Mouse (Mus musculus): Measurements from ENCODE around the gene Wdr38. TPM values are rescaled to one million over a fixed set of nuclear protein-coding genes. Genes with fewer than 3 reads are reported as not detected.

Wdr38 gene
- 0.65 and 1.3 TPM in 2 replicates for polyA plus RNA-seq (2014; fragmentation: Nextera tagmentation; extraction: Ambion mirVana)

GRCm38 (mm10) chr2:38997386-38998374 lies at the start of gene Wdr38:
Gene Wdr38 (plus strand): TSS chr2:38997476.
- Histone ChIP-seq H3K4me3 (ENCODE audit: low read depth, low read length) (peak within 1 kb of the TSS; percentile 47), H3K9me3 (replicated peaks; ENCODE audit: control insufficient read depth, low read length) (no peaks in the 10 kb centered on the region), H3K36me3 (ENCODE audit: control insufficient read depth, insufficient read depth, low read length) (peaks cover 15% of the 10 kb centered on the region), H3K4me2 (peak within 1 kb of the TSS; percentile 71), H3K27me3 (ENCODE audit: control insufficient read depth, insufficient read depth, low read length) (no peaks in the 10 kb centered on the region), H3K4me1 (ENCODE audit: control insufficient read depth, insufficient read depth, low read length) (peaks cover 13% of the 10 kb centered on the region; the same call in 1 of the 2 replicates), H3K9ac (ENCODE audit: low read depth, low read length) (peak within 1 kb of the TSS; percentile 69), H3K27ac (ENCODE audit: low read depth, low read length) (peak within 1 kb of the TSS; percentile 62; the same call in 1 of the 2 replicates)
- peak; percentile 77 for ATAC-seq (replicated peaks; ENCODE audit: insufficient number of reproducible peaks, low FRiP score, low TSS enrichment)
- 12% methylated on average over 33 of the region's 33 CpGs for WGBS (ENCODE audit: insufficient replicate concordance)

GRCm38 (mm10) chr2:38947566-38947965 lies 49.7 kb upstream of the Wdr38 start:
- ATAC-seq (replicated peaks; ENCODE audit: insufficient number of reproducible peaks, low FRiP score, low TSS enrichment) = no peak; the same call in 1 of the 2 replicates
- Histone ChIP-seq H3K9ac (ENCODE audit: low read depth, low read length) (no peak overlapping the region), H3K36me3 (ENCODE audit: control insufficient read depth, insufficient read depth, low read length) (no peaks in the 10 kb centered on the region), H3K9me3 (replicated peaks; ENCODE audit: control insufficient read depth, low read length) (no peaks in the 10 kb centered on the region), H3K27me3 (ENCODE audit: control insufficient read depth, insufficient read depth, low read length) (no peaks in the 10 kb centered on the region), H3K4me3 (ENCODE audit: low read depth, low read length) (no peak overlapping the region), H3K4me1 (ENCODE audit: control insufficient read depth, insufficient read depth, low read length) (0 out of 2 replicates have a peak, but pooled peaks cover 3% of the 10 kb centered on the region), H3K27ac (ENCODE audit: low read depth, low read length) (0 out of 2 replicates have a peak overlapping the region, but pooled peaks have one; percentile 13), H3K4me2 (no peak overlapping the region)
- WGBS (ENCODE audit: insufficient replicate concordance) = 46% methylated on average over 7 of the region's 7 CpGs

GRCm38 (mm10) chr2:38950281-38950719 lies 47.0 kb upstream of the Wdr38 start:
- H3K27me3 ChIP-seq (ENCODE audit: control insufficient read depth, insufficient read depth, low read length) = no peaks in the 10 kb centered on the region
- no peaks in the 10 kb centered on the region for H3K36me3 ChIP-seq (ENCODE audit: control insufficient read depth, insufficient read depth, low read length)
- no peaks in the 10 kb centered on the region for H3K9me3 ChIP-seq (replicated peaks; ENCODE audit: control insufficient read depth, low read length)
- H3K9ac ChIP-seq (ENCODE audit: low read depth, low read length) = no peak overlapping the region
- peak; percentile 55 for ATAC-seq (replicated peaks; ENCODE audit: insufficient number of reproducible peaks, low FRiP score, low TSS enrichment)
- H3K4me1 ChIP-seq (ENCODE audit: control insufficient read depth, insufficient read depth, low read length) = 0 out of 2 replicates have a peak, but pooled peaks cover 3% of the 10 kb centered on the region
- H3K4me3 ChIP-seq (ENCODE audit: low read depth, low read length) = no peak overlapping the region
- H3K4me2 ChIP-seq = no peak overlapping the region
- no peak overlapping the region for H3K27ac ChIP-seq (ENCODE audit: low read depth, low read length)
- 40% methylated on average over 7 of the region's 7 CpGs for WGBS (ENCODE audit: insufficient replicate concordance)

DNA sequence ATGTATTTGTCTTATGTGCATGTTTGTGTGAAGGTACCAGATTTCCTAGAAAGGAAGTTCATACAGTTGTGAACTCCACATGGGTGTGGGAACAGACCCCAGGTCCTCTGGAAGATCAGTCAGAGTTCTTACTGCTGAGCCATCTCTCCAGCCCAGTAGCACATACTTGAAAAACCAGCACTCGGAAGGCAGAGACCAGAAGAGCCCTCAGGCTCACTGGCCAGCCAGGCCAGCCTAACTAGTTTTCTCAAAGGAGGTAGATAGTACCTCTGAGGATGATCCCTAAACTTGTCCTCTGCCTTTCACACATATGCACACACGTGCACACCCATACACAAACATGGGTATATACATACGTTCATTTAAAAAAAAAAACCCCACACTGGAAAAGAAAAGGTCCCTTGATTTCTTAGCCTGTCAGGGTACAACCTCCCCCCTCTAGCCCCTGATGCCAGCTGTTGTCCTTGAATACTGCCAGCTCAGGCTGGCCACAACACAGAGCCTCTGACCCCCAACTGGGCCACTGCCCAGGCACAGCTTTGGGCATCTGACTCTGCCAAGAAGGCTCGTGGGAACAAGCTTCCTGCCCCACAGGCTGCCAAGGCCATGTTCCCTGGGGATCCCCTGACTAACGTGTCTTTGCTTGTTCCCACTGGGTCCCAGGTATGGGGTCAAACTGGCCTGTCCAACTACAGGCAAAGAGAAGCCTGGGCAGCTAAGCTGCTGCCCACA lies 44.0 kb upstream of the Wdr38 start:
- no peak overlapping the region for H3K4me3 ChIP-seq (ENCODE audit: low read depth, low read length)
- H3K4me2 ChIP-seq = no peak overlapping the region
- no peak overlapping the region for H3K9ac ChIP-seq (ENCODE audit: low read depth, low read length)
- no peaks in the 10 kb centered on the region for H3K36me3 ChIP-seq (ENCODE audit: control insufficient read depth, insufficient read depth, low read length)
- 62% methylated on average over 5 of the region's 5 CpGs for WGBS (ENCODE audit: insufficient replicate concordance)
- H3K27me3 ChIP-seq (ENCODE audit: control insufficient read depth, insufficient read depth, low read length) = no peaks in the 10 kb centered on the region
- H3K27ac ChIP-seq (ENCODE audit: low read depth, low read length) = no peak overlapping the region
- 0 out of 2 replicates have a peak, but pooled peaks cover 3% of the 10 kb centered on the region for H3K4me1 ChIP-seq (ENCODE audit: control insufficient read depth, insufficient read depth, low read length)
- ATAC-seq (replicated peaks; ENCODE audit: insufficient number of reproducible peaks, low FRiP score, low TSS enrichment) = no peak
- no peaks in the 10 kb centered on the region for H3K9me3 ChIP-seq (replicated peaks; ENCODE audit: control insufficient read depth, low read length)

GRCm38 (mm10) chr2:38956062-38956461 lies 41.2 kb upstream of the Wdr38 start:
- Histone ChIP-seq H3K4me3 (ENCODE audit: low read depth, low read length) (no peak overlapping the region), H3K9me3 (replicated peaks; ENCODE audit: control insufficient read depth, low read length) (no peaks in the 10 kb centered on the region), H3K27ac (ENCODE audit: low read depth, low read length) (no peak overlapping the region), H3K27me3 (ENCODE audit: control insufficient read depth, insufficient read depth, low read length) (no peaks in the 10 kb centered on the region), H3K9ac (ENCODE audit: low read depth, low read length) (no peak overlapping the region), H3K36me3 (ENCODE audit: control insufficient read depth, insufficient read depth, low read length) (no peaks in the 10 kb centered on the region), H3K4me2 (no peak overlapping the region), H3K4me1 (ENCODE audit: control insufficient read depth, insufficient read depth, low read length) (no peaks in the 10 kb centered on the region)
- 66% methylated on average over 2 of the region's 2 CpGs for WGBS (ENCODE audit: insufficient replicate concordance)
- no peak for ATAC-seq (replicated peaks; ENCODE audit: insufficient number of reproducible peaks, low FRiP score, low TSS enrichment)

GRCm38 (mm10) chr2:38957671-38958223 lies 39.5 kb upstream of the Wdr38 start:
- WGBS (ENCODE audit: insufficient replicate concordance) = 61% methylated on average over 5 of the region's 5 CpGs
- ATAC-seq (replicated peaks; ENCODE audit: insufficient number of reproducible peaks, low FRiP score, low TSS enrichment) = no peak

GRCm38 (mm10) chr2:38964198-38964597 lies 33.1 kb upstream of the Wdr38 start:
- Histone ChIP-seq H3K4me1 (ENCODE audit: control insufficient read depth, insufficient read depth, low read length) (no peaks in the 10 kb centered on the region), H3K36me3 (ENCODE audit: control insufficient read depth, insufficient read depth, low read length) (no peaks in the 10 kb centered on the region), H3K9me3 (replicated peaks; ENCODE audit: control insufficient read depth, low read length) (no peaks in the 10 kb centered on the region), H3K4me3 (ENCODE audit: low read depth, low read length) (no peak overlapping the region), H3K4me2 (no peak overlapping the region), H3K27ac (ENCODE audit: low read depth, low read length) (no peak overlapping the region), H3K9ac (ENCODE audit: low read depth, low read length) (no peak overlapping the region), H3K27me3 (ENCODE audit: control insufficient read depth, insufficient read depth, low read length) (no peaks in the 10 kb centered on the region)
- no peak for ATAC-seq (replicated peaks; ENCODE audit: insufficient number of reproducible peaks, low FRiP score, low TSS enrichment)
- 42% methylated on average over 4 of the region's 4 CpGs for WGBS (ENCODE audit: insufficient replicate concordance)

More at GRCm38 (mm10) chr2:38957671-38958223, 39.5 kb upstream of the Wdr38 start:
- Histone ChIP-seq H3K4me2 (no peak overlapping the region), H3K27ac (ENCODE audit: low read depth, low read length) (no peak overlapping the region), H3K4me1 (ENCODE audit: control insufficient read depth, insufficient read depth, low read length) (no peaks in the 10 kb centered on the region), H3K9me3 (replicated peaks; ENCODE audit: control insufficient read depth, low read length) (no peaks in the 10 kb centered on the region), H3K4me3 (ENCODE audit: low read depth, low read length) (no peak overlapping the region), H3K9ac (ENCODE audit: low read depth, low read length) (no peak overlapping the region), H3K27me3 (ENCODE audit: control insufficient read depth, insufficient read depth, low read length) (no peaks in the 10 kb centered on the region), H3K36me3 (ENCODE audit: control insufficient read depth, insufficient read depth, low read length) (no peaks in the 10 kb centered on the region)

GRCm38 (mm10) chr2:38969650-38970049 lies 27.6 kb upstream of the Wdr38 start:
- H3K27me3 ChIP-seq (ENCODE audit: control insufficient read depth, insufficient read depth, low read length) = no peaks in the 10 kb centered on the region
- H3K9me3 ChIP-seq (replicated peaks; ENCODE audit: control insufficient read depth, low read length) = no peaks in the 10 kb centered on the region
- no peaks in the 10 kb centered on the region for H3K4me1 ChIP-seq (ENCODE audit: control insufficient read depth, insufficient read depth, low read length)
- H3K4me2 ChIP-seq = no peak overlapping the region
- H3K9ac ChIP-seq (ENCODE audit: low read depth, low read length) = no peak overlapping the region
- H3K4me3 ChIP-seq (ENCODE audit: low read depth, low read length) = no peak overlapping the region
- H3K27ac ChIP-seq (ENCODE audit: low read depth, low read length) = no peak overlapping the region
- H3K36me3 ChIP-seq (ENCODE audit: control insufficient read depth, insufficient read depth, low read length) = no peaks in the 10 kb centered on the region
- WGBS (ENCODE audit: insufficient replicate concordance) = 82% methylated on average over 2 of the region's 2 CpGs
- ATAC-seq (replicated peaks; ENCODE audit: insufficient number of reproducible peaks, low FRiP score, low TSS enrichment) = no peak

Data from heart, embryonic 11.5 days (tissue).